Mouse (Mus musculus) macrophage (primary cell): ENCODE data around the gene Zfp683. TPM values are rescaled to one million over a fixed set of nuclear protein-coding genes. Genes with fewer than 3 reads are reported as not detected.

ENCODE experiments used
- H3K27ac ChIP-seq: fragments of 350-480 bp; formaldehyde crosslinking; 2 replicates; pipeline ENCODE4 v1.9.0; 2021
- H3K36me3 ChIP-seq: fragments of 350-480 bp; formaldehyde crosslinking; 2 replicates; pipeline ENCODE4 v1.9.0; 2021; ENCODE audit errors: inconsistent target
- H3K4me3 ChIP-seq: fragments of 350-480 bp; formaldehyde crosslinking; 2 replicates; pipeline ENCODE4 v1.9.0; 2021; ENCODE audit errors: inconsistent target
- H3K79me2 ChIP-seq: fragments of 350-480 bp; formaldehyde crosslinking; 2 replicates; pipeline ENCODE4 v1.9.0; 2021; ENCODE audit errors: inconsistent target
- WGBS: methylation state at CpG from one replicate; pipeline ENCODE4 v1.1.7; 2026; ENCODE audit warnings: inconsistent platforms; ENCODE audit not compliant: missing documents; 5-methylcytosine and 5-hydroxymethylcytosine counted together
- polyA plus RNA-seq: library from polyadenylated mRNA; stranded (reverse); fragments of 250-400 nt; gene quantifications from 3 replicates; pipeline ENCODE4 v1.2.4, GENCODE M21; 2018; ENCODE audit warnings: inconsistent platforms

The Zfp683 gene
- polyA plus RNA-seq, 1 experiment from 2014 or later, result not detected

- H3K36me3 ChIP-seq, result no peaks in the 10 kb centered on the region
- no peak overlapping the region for H3K4me3 ChIP-seq
- no peaks in the 10 kb centered on the region for H3K79me2 ChIP-seq
- 3% methylated on average over 11 of the region's 11 CpGs for WGBS
- no peak overlapping the region for H3K27ac ChIP-seq
These were observed 33.0 kb upstream of the Zfp683 start for GRCm38 (mm10) chr4:134020621-134021020.

GRCm38 (mm10) chr4:134025802-134026201, 27.8 kb upstream of the Zfp683 start:
- Histone ChIP-seq H3K27ac (no peak overlapping the region), H3K79me2 (no peaks in the 10 kb centered on the region), H3K4me3 (no peak overlapping the region), H3K36me3 (no peaks in the 10 kb centered on the region)
- WGBS, result 82% methylated on average over 9 of the region's 9 CpGs

GRCm38 (mm10) chr4:134035953-134036352, 17.7 kb upstream of the Zfp683 start:
- Histone ChIP-seq H3K4me3 (no peak overlapping the region), H3K36me3 (no peaks in the 10 kb centered on the region), H3K27ac (no peak overlapping the region), H3K79me2 (no peaks in the 10 kb centered on the region)
- 10% methylated on average over 16 of the region's 16 CpGs for WGBS

GRCm38 (mm10) chr4:134041317-134042123, 12.1 kb upstream of the Zfp683 start:
- 17% methylated on average over 9 of the region's 9 CpGs for WGBS
- H3K79me2 ChIP-seq, result no peaks in the 10 kb centered on the region
- H3K4me3 ChIP-seq, result no peak overlapping the region
- H3K27ac ChIP-seq, result no peak overlapping the region
- H3K36me3 ChIP-seq, result no peaks in the 10 kb centered on the region

GRCm38 (mm10) chr4:134043041-134043440, 10.6 kb upstream of the Zfp683 start:
- Histone ChIP-seq H3K4me3 (no peak overlapping the region), H3K27ac (no peak overlapping the region), H3K79me2 (no peaks in the 10 kb centered on the region), H3K36me3 (no peaks in the 10 kb centered on the region)
- WGBS, result 13% methylated on average over 2 of the region's 2 CpGs

GRCm38 (mm10) chr4:134047648-134048047, 6.0 kb upstream of the Zfp683 start:
- Histone ChIP-seq H3K79me2 (no peaks in the 10 kb centered on the region), H3K36me3 (no peaks in the 10 kb centered on the region), H3K27ac (no peak overlapping the region), H3K4me3 (no peak overlapping the region)
- WGBS, result 84% methylated on average over 5 of the region's 5 CpGs

- Histone ChIP-seq H3K79me2 (no peaks in the 10 kb centered on the region), H3K4me3 (no peak overlapping the region), H3K27ac (no peak overlapping the region), H3K36me3 (no peaks in the 10 kb centered on the region)
- 85% methylated on average over 5 of the region's 5 CpGs for WGBS
These were observed 1.7 kb upstream of the Zfp683 start for GRCm38 (mm10) chr4:134051912-134052311.

- Histone ChIP-seq H3K4me3 (no peak overlapping the region), H3K36me3 (no peaks in the 10 kb centered on the region), H3K79me2 (no peaks in the 10 kb centered on the region), H3K27ac (no peak overlapping the region)
- 19% methylated on average over 8 of the region's 8 CpGs for WGBS
These were observed 1.1 kb upstream of the Zfp683 start for GRCm38 (mm10) chr4:134052560-134052959.

GRCm38 (mm10) chr4:134058166-134058715, 4.6 kb downstream of the Zfp683 start:
- 42% methylated on average over 14 of the region's 14 CpGs for WGBS
- no peaks in the 10 kb centered on the region for H3K36me3 ChIP-seq
- H3K27ac ChIP-seq, result no peak overlapping the region
- no peaks in the 10 kb centered on the region for H3K79me2 ChIP-seq
- H3K4me3 ChIP-seq, result no peak overlapping the region

GRCm38 (mm10) chr4:134058908-134059307, 5.3 kb downstream of the Zfp683 start:
- H3K4me3 ChIP-seq, result no peak overlapping the region
- 70% methylated on average over 6 of the region's 6 CpGs for WGBS
- no peaks in the 10 kb centered on the region for H3K36me3 ChIP-seq
- H3K79me2 ChIP-seq, result no peaks in the 10 kb centered on the region
- H3K27ac ChIP-seq, result no peak overlapping the region

GRCm38 (mm10) chr4:134060135-134060865, 6.7 kb downstream of the Zfp683 start, which contains the start of gene Crybg2:
Crybg2 (plus strand) TSS chr4:134060815.
- Histone ChIP-seq H3K79me2 (no peaks in the 10 kb centered on the region), H3K36me3 (no peaks in the 10 kb centered on the region), H3K4me3 (no peak within 1 kb of the TSS), H3K27ac (no peak within 1 kb of the TSS)
- 90% methylated on average over 26 of the region's 28 CpGs for WGBS

GRCm38 (mm10) chr4:134061166-134061830, 7.7 kb downstream of the Zfp683 start:
- 91% methylated on average over 18 of the region's 18 CpGs for WGBS
- Histone ChIP-seq H3K36me3 (no peaks in the 10 kb centered on the region), H3K4me3 (no peak overlapping the region), H3K79me2 (no peaks in the 10 kb centered on the region), H3K27ac (no peak overlapping the region)

- WGBS, result 80% methylated on average over 7 of the region's 8 CpGs
- no peak overlapping the region for H3K4me3 ChIP-seq
- H3K27ac ChIP-seq, result no peak overlapping the region
- H3K36me3 ChIP-seq, result no peaks in the 10 kb centered on the region
- no peaks in the 10 kb centered on the region for H3K79me2 ChIP-seq
These were observed 8.4 kb downstream of the Zfp683 start for GRCm38 (mm10) chr4:134061944-134062446.

- WGBS, result 59% methylated on average over 6 of the region's 8 CpGs
- no peak overlapping the region for H3K27ac ChIP-seq
- no peak overlapping the region for H3K4me3 ChIP-seq
- no peaks in the 10 kb centered on the region for H3K79me2 ChIP-seq
- no peaks in the 10 kb centered on the region for H3K36me3 ChIP-seq
These were observed 8.9 kb downstream of the Zfp683 start for GRCm38 (mm10) chr4:134062561-134062960.
